Mouse (Mus musculus): ENCODE measurements around the gene Trappc12. TPM values are rescaled to one million over a fixed set of nuclear protein-coding genes. Genes with fewer than 3 reads are reported as not detected.
"Not testable (repeated sequence)": the region's sequence is repeated elsewhere in the genome, so short reads cannot be mapped to it uniquely, and the experiment has no call there.

Trappc12 gene
- polyA plus RNA-seq, 1 experiment from 2014 or later, result 31.6 TPM

GRCm38 (mm10) chr12:28775120-28775519 lies 24.8 kb upstream of the Trappc12 start:
- no peak for DNase-seq (ENCODE audit: low spot score)
- Histone ChIP-seq H3K4me3 (no peak overlapping the region), H3K9me3 (no peaks in the 10 kb centered on the region), H3K4me1 (peaks cover 9% of the 10 kb centered on the region; the same call in 1 of the 2 replicates), H3K27ac (no peak overlapping the region), H3K27me3 (ENCODE audit: insufficient read depth, poor library complexity, severe bottlenecking) (no peaks in the 10 kb centered on the region), H3K36me3 (no peaks in the 10 kb centered on the region)
- WGBS, result 56% methylated on average over 8 of the region's 8 CpGs

DNA sequence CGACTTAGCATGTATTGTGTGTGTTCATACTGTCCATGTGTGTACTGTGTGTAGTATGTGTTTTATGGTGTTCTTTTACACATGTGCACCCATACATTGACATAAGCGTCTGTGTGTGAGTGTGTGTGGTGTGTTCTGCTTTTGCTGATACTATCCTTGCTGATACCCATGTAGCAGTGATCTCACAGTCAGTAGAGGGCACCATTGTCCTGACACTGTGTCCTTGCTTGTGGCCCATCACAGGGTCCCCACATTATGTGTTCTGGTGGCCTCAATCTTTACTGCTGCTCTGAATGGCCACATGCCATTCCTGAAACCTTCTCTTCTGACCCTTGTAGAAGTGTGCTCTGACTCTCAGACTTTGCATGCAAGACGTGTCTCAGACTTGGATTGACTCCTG lies 23.5 kb upstream of the Trappc12 start:
- H3K4me3 ChIP-seq, result no peak overlapping the region
- no peaks in the 10 kb centered on the region for H3K36me3 ChIP-seq
- no peak for DNase-seq (ENCODE audit: low spot score)
- H3K4me1 ChIP-seq, result peaks cover 9% of the 10 kb centered on the region; the same call in 1 of the 2 replicates
- no peak overlapping the region for H3K27ac ChIP-seq
- 85% methylated on average over 3 of the region's 3 CpGs for WGBS
- no peaks in the 10 kb centered on the region for H3K9me3 ChIP-seq
- H3K27me3 ChIP-seq (ENCODE audit: insufficient read depth, poor library complexity, severe bottlenecking), result no peaks in the 10 kb centered on the region

DNA sequence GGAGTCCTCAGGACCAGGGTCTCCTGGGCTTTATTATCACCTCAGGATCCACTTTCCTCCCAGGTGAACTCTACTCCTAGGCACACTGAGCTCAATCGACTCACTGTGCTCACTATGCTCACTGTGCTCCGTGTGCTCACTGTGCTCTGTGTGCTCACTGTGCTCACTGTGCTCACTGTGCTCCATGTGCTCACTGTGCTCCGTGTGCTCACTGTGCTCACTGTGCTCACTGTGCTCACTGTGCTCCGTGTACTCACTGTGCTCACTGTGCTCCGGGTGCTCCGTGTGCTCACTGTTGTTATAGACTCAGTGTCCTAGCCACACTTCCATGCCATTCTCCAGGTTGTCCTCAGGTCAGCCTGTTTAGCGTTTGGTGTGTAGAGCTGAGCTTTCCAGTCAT lies 19.7 kb upstream of the Trappc12 start:
- Histone ChIP-seq H3K36me3 (no peaks in the 10 kb centered on the region), H3K9me3 (no peaks in the 10 kb centered on the region)
- DNase-seq (ENCODE audit: low spot score), result no peak

GRCm38 (mm10) chr12:28756019-28756418 lies 5.7 kb upstream of the Trappc12 start:
- Histone ChIP-seq H3K36me3 (no peaks in the 10 kb centered on the region), H3K27me3 (ENCODE audit: insufficient read depth, poor library complexity, severe bottlenecking) (no peaks in the 10 kb centered on the region), H3K9me3 (no peaks in the 10 kb centered on the region), H3K4me1 (peaks cover 13% of the 10 kb centered on the region), H3K4me3 (no peak overlapping the region), H3K27ac (no peak overlapping the region)
- 83% methylated on average over 4 of the region's 4 CpGs for WGBS
- no peak for DNase-seq (ENCODE audit: low spot score)

More for the DNA sequence above, 19.7 kb upstream of the Trappc12 start:
- no peak overlapping the region for H3K27ac ChIP-seq
- H3K4me3 ChIP-seq, result no peak overlapping the region
- no peaks in the 10 kb centered on the region for H3K27me3 ChIP-seq (ENCODE audit: insufficient read depth, poor library complexity, severe bottlenecking)
- 92% methylated on average over 7 of the region's 7 CpGs for whole genome bisulfite sequencing
- peaks cover 6% of the 10 kb centered on the region; the same call in 1 of the 2 replicates for H3K4me1 ChIP-seq

GRCm38 (mm10) chr12:28751508-28752263 lies 1.4 kb upstream of the Trappc12 start, which contains the start of gene Eipr1:
Eipr1 (plus strand) TSS chr12:28751803.
- peaks cover 6% of the 10 kb centered on the region for H3K36me3 ChIP-seq
- H3K4me3 ChIP-seq, result peak within 1 kb of the TSS; percentile 87
- DNase-seq (ENCODE audit: low spot score), result peak; percentile 97
- no peaks in the 10 kb centered on the region for H3K27me3 ChIP-seq (ENCODE audit: insufficient read depth, poor library complexity, severe bottlenecking)
- peaks cover 34% of the 10 kb centered on the region for H3K4me1 ChIP-seq
- no peaks in the 10 kb centered on the region for H3K9me3 ChIP-seq
- 4% methylated on average over 36 of the region's 36 CpGs for WGBS
- H3K27ac ChIP-seq, result peak within 1 kb of the TSS; percentile 91

GRCm38 (mm10) chr12:28750876-28751275 lies 604 bp upstream of the Trappc12 start:
- peaks cover 34% of the 10 kb centered on the region for H3K4me1 ChIP-seq
- no peaks in the 10 kb centered on the region for H3K27me3 ChIP-seq (ENCODE audit: insufficient read depth, poor library complexity, severe bottlenecking)
- no peak for DNase-seq (ENCODE audit: low spot score)
- H3K4me3 ChIP-seq, result peak overlapping the region; percentile 71; the same call in 1 of the 2 replicates
- 84% methylated on average over 5 of the region's 5 CpGs for WGBS
- H3K27ac ChIP-seq, result peak overlapping the region; percentile 91; the same call in 1 of the 2 replicates
- H3K9me3 ChIP-seq, result no peaks in the 10 kb centered on the region
- H3K36me3 ChIP-seq, result peaks cover 14% of the 10 kb centered on the region

GRCm38 (mm10) chr12:28743328-28743727 lies 6.9 kb downstream of the Trappc12 start:
- Histone ChIP-seq H3K4me1 (peaks cover 1% of the 10 kb centered on the region), H3K36me3 (peaks cover 47% of the 10 kb centered on the region), H3K4me3 (no peak overlapping the region), H3K27me3 (ENCODE audit: insufficient read depth, poor library complexity, severe bottlenecking) (no peaks in the 10 kb centered on the region), H3K9me3 (no peaks in the 10 kb centered on the region), H3K27ac (no peak overlapping the region)
- WGBS, result 86% methylated on average over 3 of the region's 3 CpGs
- no peak for DNase-seq (ENCODE audit: low spot score)

- Histone ChIP-seq H3K4me3 (no peak overlapping the region), H3K36me3 (peaks cover 59% of the 10 kb centered on the region), H3K27ac (no peak overlapping the region), H3K9me3 (no peaks in the 10 kb centered on the region), H3K4me1 (no peaks in the 10 kb centered on the region), H3K27me3 (ENCODE audit: insufficient read depth, poor library complexity, severe bottlenecking) (no peaks in the 10 kb centered on the region)
- DNase-seq (ENCODE audit: low spot score), result no peak
- WGBS, result 88% methylated on average over 3 of the region's 3 CpGs
Observed at GRCm38 (mm10) chr12:28735293-28735692, 15.0 kb downstream of the Trappc12 start.

DNA sequence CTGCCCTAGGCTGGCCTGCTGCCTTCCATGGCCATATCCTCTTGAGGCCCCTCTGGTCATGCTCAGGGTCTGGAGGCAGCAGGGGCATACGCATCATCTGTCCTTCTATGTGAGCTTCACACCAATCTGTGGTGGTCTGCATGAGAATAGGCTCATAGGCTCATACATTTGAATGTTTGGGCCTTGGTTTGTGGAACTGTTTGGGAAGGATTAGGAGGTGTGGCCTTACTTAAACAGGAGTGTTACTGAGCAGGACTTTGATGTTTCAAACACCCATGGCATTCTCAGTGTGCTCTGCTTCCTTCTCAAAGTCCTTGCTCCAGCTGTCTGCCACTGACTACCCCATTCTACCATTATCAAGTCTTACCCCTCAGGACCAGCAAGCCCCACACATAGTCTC lies 16.0 kb downstream of the Trappc12 start:
- Histone ChIP-seq H3K4me3 (no peak overlapping the region), H3K9me3 (no peaks in the 10 kb centered on the region), H3K27ac (no peak overlapping the region), H3K36me3 (peaks cover 64% of the 10 kb centered on the region), H3K4me1 (no peaks in the 10 kb centered on the region), H3K27me3 (ENCODE audit: insufficient read depth, poor library complexity, severe bottlenecking) (no peaks in the 10 kb centered on the region)
- no peak for DNase-seq (ENCODE audit: low spot score)
- WGBS, result 97% methylated on average over 1 of the region's 1 CpGs

DNA sequence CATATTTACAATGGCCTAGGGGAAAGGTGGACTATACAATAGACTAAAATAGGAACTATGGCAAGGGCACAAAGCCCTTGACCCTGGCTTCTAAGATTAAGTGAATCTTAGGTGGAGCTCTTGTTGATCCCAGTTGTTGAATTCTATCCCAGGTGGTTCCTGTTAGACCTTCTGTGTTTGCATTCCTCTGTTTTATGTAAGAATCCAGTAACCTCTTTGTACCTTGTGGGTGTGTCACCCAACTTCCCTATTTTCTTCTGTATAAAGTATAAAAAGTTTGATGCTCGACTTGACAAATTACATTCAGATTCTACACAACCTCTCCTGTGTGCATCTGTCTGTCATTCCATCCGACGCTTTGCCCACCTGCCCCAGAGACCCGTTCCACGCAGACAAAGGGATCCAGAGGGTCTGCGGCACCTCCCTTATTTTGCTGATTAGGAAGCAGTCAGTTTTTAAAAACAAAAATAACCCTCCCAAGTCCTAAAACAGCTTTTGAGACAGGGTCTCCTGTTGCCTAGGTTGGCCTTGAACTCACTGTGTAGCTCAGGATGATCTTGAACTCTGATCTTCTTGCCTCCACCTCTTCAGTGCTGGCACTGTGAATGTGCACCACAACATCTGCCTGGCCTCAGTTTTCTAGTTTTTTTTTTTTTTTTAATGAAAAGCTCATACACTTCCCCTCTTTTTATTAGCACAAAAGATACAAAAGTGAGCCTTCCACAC lies 16.6 kb downstream of the Trappc12 start:
- peaks cover 67% of the 10 kb centered on the region for H3K36me3 ChIP-seq
- not testable (repeated sequence) for H3K4me1 ChIP-seq; H3K27me3 ChIP-seq (ENCODE audit: insufficient read depth, poor library complexity, severe bottlenecking); DNase-seq (ENCODE audit: low spot score); H3K9me3 ChIP-seq; H3K27ac ChIP-seq; H3K4me3 ChIP-seq
- 94% methylated on average over 6 of the region's 6 CpGs for WGBS

DNA sequence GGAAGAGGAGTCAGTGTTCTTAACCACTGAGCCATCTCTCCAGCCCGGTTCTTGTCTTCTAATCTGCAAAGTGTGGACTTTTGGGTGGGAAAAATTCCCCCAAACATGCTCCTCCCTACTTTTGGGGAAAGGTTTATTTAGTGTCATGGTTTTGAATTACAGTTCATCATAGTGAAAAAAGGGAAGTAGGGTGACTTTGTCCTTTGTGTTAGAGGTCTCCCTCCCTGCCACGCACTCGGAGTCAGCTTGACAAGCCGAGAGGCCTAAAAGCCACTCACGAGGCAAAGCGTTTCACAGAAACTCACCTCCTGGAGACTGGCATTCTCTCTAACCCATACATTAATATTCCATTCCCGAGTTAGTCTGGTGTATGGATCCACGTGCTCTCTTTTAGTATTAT lies 17.6 kb downstream of the Trappc12 start:
- Histone ChIP-seq H3K4me3 (no peak overlapping the region), H3K36me3 (peaks cover 67% of the 10 kb centered on the region), H3K9me3 (no peaks in the 10 kb centered on the region), H3K4me1 (no peaks in the 10 kb centered on the region), H3K27ac (no peak overlapping the region), H3K27me3 (ENCODE audit: insufficient read depth, poor library complexity, severe bottlenecking) (no peaks in the 10 kb centered on the region)
- no peak for DNase-seq (ENCODE audit: low spot score)
- 94% methylated on average over 8 of the region's 8 CpGs for WGBS

DNA sequence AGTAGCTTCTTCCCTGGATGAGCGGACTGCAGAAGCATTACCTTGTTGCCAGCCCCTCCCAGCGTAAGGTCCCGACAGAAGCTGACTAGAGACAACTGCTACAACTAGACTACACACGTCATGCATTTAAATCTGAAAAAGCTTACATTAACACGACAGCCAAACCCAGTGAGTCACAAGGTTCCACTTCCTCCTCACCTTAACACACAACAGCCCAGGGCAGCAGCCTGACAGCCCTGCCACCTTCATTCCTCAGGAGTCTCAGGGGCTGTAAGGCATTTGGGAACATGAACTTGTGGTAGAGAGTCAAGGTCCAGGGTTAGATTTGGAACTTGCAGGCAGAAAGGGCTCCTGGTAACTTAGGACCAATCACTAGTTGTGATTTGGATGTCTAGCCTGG lies 23.2 kb downstream of the Trappc12 start:
- DNase-seq (ENCODE audit: low spot score), result no peak
- H3K4me1 ChIP-seq, result no peaks in the 10 kb centered on the region
- 90% methylated on average over 5 of the region's 5 CpGs for WGBS
- no peaks in the 10 kb centered on the region for H3K27me3 ChIP-seq (ENCODE audit: insufficient read depth, poor library complexity, severe bottlenecking)
- no peak overlapping the region for H3K27ac ChIP-seq
- H3K9me3 ChIP-seq, result no peaks in the 10 kb centered on the region
- no peak overlapping the region for H3K4me3 ChIP-seq
- peaks cover 51% of the 10 kb centered on the region for H3K36me3 ChIP-seq

GRCm38 (mm10) chr12:28726204-28726603 lies 24.1 kb downstream of the Trappc12 start:
- Histone ChIP-seq H3K4me1 (no peaks in the 10 kb centered on the region), H3K9me3 (no peaks in the 10 kb centered on the region), H3K27ac (no peak overlapping the region), H3K4me3 (no peak overlapping the region), H3K36me3 (peaks cover 53% of the 10 kb centered on the region), H3K27me3 (ENCODE audit: insufficient read depth, poor library complexity, severe bottlenecking) (no peaks in the 10 kb centered on the region)
- 82% methylated on average over 4 of the region's 4 CpGs for WGBS
- no peak for DNase-seq (ENCODE audit: low spot score)
